Mouse (Mus musculus): ENCODE measurements around the gene Pfdn5.

DNA sequence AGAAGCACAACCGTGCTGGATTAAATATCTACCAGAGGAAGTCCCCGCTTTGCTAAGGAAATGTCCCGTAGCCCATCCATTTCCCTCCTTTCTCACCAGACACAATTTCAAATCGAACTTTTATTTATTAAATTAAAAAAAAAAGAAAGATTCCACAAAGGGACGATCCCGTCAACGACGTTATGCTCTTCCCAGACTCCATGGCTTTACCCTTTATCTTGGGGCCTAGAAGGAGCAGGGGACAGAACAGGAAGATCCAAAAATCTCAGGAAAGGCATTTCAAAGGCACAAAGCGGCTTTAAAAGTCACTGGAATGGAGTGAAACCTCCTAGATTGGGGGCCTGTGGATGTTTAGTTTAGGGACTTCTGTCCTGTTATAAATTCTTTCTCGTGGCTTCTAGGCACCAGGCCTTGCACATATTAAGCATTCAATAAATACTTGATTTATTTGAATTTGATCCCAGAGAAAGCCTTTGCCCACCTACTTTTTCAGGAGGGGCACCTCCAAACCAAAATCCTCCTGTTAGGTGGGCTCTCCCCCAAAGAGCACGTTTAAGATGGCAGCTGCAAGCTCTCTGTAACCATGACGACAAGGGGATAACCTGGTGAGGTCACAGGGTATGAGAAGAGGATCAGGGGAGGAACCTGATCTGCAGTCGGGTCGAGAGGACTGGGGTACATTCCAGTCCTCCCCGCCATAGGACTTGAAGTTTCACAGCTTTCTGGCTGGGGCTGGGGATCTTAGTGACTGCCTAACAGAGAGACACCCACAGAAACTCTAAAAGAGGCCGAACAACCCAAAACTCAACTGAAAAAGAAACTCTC, 30.8 kb downstream of the Pfdn5 start:
- TF ChIP-seq POLR2A (IDR thresholded peaks at IDR 0.05; ENCODE audit: low read depth, low read length) (no peak), CTCF (IDR thresholded peaks at IDR 0.05; ENCODE audit: extremely low read depth, insufficient read depth, insufficient read length, insufficient replicate concordance) (no peak)
